Mouse (Mus musculus): ENCODE data around the gene Faah.
A peak's percentile ranks its signal among the peaks of the same experiment; 100 is the strongest.

The Faah gene

DNA sequence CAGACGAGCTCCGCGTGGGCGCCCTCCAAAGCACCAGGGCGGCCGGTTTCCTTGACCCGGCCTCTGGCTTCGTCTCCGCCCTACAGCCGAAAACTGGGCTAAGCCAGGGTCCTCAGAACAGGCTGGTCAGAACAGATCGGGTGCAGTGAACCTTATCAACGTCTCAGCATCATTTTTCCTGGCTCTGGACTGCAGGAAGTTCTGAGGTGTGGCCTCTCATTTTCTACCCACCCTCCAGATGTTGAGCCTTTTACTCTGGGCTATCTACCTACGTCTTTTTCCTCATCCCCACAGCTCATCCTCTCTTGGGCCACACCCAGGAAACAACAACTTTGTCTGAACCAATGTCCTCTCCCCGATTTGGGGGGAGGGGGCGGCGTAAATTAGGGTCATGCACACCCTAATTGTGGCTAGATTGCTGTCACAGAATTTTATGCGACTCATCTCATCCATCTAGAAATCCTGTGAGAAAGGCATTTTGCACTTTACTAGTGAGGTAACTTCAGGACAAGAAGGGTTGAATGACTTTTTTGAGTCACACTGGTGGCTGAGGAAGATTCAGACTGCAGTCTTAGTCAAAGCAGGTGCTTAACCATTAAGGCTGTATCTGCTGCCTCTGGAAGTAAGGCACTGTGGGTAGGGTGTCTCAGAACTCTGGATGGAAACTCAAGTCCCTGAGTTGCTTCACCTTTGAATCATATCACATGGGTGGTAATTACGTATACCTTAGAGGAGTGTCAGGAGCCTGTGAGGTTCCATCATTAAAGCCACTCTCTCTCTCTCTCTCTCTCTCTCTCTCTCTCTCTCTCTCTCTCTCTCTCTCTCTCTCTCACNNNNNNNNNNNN, at the start of gene Faah:
Gene Faah (minus strand): TSS at position 25 of the 845 bp plus-strand sequence.
- DNase-seq (ENCODE audit: extremely low read depth, low read depth, low spot score): no peak

GRCm38 (mm10) chr4:116063855-116064254, 46.1 kb upstream of the Faah start:
- no peak for DNase-seq (ENCODE audit: extremely low read depth, low read depth, low spot score)

GRCm38 (mm10) chr4:116059012-116059726, 41.4 kb upstream of the Faah start:
- no peak for DNase-seq (ENCODE audit: extremely low read depth, low read depth, low spot score)

DNA sequence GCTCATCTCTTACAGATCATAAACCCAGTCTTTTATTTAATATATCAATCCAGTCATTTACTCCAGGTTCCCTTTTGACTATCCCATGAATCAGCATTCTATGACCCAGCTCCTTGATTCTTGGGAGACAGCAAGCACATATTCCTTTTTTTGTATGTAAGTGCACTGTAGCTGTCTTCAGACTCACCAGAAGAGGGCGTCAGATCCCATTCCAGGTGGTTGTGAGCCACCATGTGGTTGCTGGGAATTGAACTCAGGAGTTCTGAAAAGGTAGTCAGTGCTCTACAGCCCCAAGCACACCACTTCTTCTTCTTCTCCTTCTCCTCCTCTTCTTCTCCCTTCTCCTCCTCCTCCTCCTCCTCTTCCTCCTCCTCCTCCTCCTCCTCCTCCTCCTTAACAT, 39.8 kb upstream of the Faah start:
- DNase-seq (ENCODE audit: extremely low read depth, low read depth, low spot score): no peak

DNA sequence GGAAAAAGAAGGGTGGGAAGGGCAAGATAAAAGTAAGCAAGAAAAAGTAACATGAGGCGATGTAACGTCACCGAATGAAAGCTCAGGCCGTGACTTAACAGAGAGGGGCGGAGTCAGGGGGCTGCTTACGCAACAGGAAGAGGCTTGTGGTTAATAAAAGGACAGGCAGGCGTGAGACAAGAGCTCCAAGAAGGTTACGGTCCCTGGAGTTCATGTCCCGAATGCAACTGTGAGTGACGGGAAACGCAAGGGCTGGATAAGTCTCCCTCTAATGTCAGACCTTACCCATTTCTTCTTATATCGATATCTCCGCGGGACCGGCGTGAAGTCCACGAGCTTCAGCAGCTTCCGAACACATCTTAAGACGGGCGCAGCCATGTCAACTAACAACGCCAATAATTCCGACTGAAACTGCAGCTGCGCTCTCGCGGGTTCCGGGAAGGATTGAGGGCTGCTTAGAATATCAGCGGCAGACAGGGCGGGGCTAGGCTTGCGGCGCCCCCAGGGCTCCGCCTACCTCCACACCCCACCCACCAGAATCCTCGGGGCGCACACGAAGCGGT, 35.8 kb upstream of the Faah start, which contains the start of gene Nsun4:
Gene Nsun4 (minus strand): TSS at position 478 of the 563 bp plus-strand sequence.
- peak; percentile 51 for DNase-seq (ENCODE audit: extremely low read depth, low read depth, low spot score)

GRCm38 (mm10) chr4:116052526-116053293, 35.0 kb upstream of the Faah start:
- no peak for DNase-seq (ENCODE audit: extremely low read depth, low read depth, low spot score)

- DNase-seq (ENCODE audit: extremely low read depth, low read depth, low spot score): no peak
These were observed 31.5 kb upstream of the Faah start for GRCm38 (mm10) chr4:116049211-116049610.

- no peak for DNase-seq (ENCODE audit: extremely low read depth, low read depth, low spot score)
These were observed 30.6 kb upstream of the Faah start for GRCm38 (mm10) chr4:116048130-116048920.

DNA sequence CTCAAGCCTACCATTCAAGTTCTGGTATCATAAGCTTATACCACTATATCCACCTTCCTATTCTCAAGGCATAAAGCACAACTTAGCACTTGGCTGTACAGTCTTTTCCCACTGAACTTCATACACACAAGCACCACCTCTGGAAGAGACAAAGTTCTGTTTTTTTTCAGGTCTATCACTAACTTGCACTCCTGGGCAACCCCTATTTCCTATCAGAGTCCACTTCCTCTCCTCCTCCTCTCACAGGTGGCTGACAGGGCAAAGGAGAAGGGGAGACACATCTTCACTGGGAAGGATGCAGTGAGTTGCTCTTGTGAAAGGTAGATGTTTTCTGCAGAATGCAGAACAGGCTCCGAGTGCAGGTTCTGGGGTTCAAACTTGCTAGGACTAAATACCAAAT, 30.0 kb upstream of the Faah start:
- DNase-seq (ENCODE audit: extremely low read depth, low read depth, low spot score): no peak

DNA sequence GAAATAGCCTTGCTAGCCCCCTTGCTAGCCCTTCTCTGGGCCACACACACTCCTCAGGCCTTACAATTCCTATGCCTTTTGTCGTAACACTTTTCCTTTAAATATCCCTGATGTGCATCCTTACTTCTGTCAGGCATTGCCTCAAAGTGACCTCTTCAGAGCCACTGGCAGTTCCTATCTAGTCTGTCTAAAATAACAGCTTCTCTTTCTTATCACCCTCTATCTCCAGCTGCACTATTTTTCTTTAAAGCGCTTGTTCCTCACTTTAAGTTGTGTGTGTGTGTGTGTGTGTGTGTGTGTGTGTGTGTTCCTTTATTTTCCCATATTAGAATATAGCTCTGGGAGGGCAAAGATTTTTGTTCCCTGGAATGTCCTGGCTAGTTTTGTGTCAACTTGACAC, 28.9 kb upstream of the Faah start:
- DNase-seq (ENCODE audit: extremely low read depth, low read depth, low spot score): no peak

DNA sequence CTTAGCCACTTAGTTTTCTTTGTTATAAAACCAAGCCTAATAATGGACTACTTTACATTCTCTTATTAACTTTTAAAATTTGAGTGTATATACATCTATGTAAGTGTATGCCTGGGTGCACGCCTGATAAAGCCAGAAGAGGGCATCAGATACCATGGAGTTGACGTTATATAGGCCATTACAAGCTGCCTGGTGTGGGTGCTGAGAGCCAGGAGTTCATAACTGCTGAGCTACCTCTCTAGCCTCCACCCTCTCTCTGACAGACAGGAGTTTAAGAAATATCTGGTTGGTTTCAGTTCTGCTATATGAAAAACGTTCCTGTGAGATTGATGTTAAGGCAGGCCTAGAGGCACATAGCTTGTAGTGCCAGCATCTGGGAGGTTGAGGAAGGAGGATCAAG, 24.5 kb upstream of the Faah start:
- no peak for DNase-seq (ENCODE audit: extremely low read depth, low read depth, low spot score)

DNA sequence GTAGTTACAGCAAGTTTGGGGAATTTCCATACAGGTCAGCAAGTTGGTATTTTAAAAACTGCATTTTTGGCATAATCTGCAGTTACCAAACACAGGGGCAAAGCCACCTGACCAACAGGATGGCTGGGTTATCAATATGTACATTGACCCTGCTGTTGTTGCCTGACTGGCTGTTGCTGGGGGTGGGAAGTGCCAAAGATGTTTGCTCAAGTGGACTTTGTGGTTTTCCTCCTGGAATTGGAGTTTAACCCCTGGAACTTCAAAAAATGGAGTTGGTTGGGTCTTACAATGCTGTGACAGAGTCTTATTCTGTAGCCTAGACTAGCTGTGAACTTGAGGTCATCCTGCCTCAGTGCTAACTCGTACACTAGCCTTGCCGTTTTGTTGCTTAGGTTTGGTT, 22.7 kb upstream of the Faah start:
- no peak for DNase-seq (ENCODE audit: extremely low read depth, low read depth, low spot score)

GRCm38 (mm10) chr4:116033374-116033773, 15.6 kb upstream of the Faah start:
- DNase-seq (ENCODE audit: extremely low read depth, low read depth, low spot score): no peak

DNA sequence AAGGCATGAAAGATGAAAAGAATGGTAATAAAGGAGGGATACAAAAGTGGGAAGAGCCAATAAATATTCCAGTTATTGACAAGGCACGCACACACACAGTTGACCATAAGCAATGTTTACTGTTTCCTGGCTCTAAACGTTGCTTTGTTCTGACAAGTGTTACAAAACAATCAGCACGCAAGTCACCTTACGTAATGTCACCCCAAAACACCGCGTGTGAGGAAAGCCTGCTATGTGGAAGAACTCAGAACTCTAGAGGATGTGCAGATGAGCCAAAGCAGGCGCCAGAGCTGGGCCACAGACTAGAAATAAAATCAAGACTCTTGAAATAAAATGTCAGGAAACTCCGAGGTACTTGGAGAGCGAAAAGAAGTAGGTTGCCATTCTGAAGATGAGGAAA, 15.2 kb upstream of the Faah start:
- no peak for DNase-seq (ENCODE audit: extremely low read depth, low read depth, low spot score)

DNA sequence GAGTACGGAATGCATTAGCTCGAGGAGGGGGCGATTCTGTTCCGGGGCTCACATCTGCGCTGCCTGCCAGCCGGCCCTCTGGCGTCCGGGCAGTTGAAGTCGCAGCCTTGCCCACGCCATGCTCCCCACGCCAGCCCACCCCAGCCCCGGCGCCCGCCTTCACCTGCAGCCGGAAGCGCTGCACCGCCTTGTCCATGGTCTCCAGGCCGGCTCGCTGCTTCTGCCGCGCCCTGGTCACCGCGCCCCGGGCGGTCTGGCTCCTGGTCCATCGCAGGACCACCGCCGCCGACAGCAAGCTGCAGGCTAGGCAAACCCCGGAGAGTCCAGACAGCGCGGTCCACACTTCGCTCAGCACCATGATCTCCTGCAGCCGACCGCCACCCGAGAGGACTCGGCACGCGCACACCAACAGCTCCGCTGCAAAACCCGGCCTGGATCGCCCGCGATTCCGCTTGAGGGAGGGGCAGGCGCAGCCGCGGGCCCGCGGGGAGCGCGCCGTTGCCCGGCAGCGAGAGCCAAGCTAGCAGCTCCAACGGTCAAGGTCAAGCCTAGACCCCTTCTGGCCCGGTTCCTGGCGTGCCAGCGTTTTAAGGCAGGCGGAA, 325 bp downstream of the Faah start:
- no peak for DNase-seq (ENCODE audit: extremely low read depth, low read depth, low spot score)

- DNase-seq (ENCODE audit: extremely low read depth, low read depth, low spot score): no peak
These were observed 845 bp downstream of the Faah start for GRCm38 (mm10) chr4:116016862-116017299.

- DNase-seq (ENCODE audit: extremely low read depth, low read depth, low spot score): no peak
These were observed 1.3 kb downstream of the Faah start for GRCm38 (mm10) chr4:116016396-116016795.

DNA sequence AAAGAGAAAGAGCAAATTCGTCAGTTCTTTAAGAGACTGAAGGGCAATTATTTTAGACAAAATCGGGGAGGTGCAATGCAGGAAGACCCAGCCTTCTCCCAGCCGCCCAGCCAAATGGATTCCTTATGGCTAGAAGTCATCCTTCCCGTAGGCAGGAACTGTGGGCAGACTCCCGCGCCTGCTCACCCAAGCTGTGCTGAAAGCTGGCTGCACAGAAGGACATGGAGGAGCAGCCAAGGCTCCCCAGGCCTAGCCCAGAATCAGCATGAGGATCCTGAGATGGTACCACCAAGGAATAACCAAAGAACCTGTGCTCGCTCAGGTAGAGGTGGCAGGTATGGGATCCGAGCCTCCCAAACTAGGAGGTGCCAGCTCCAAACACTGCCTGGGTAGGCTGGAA, 1.7 kb downstream of the Faah start:
- DNase-seq (ENCODE audit: extremely low read depth, low read depth, low spot score): no peak

DNA sequence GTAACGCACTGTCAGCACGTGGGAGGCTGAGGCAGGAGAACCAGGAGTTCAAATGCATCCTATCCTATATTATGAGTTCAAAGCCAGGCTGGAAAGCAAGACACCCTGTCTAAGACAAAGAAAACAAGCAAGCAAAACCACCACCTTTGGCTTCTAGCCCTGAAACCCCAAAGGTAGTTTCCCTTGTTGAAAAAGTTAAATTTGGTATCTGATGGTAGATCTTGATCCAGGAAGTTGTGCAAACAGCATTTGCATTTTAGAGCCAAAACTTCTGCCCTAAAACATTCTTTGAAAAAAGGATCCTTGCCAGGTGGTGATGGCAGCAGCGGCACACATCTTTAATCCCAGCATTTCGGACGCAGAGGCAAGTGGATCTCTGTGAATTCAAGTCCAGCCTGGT, 2.2 kb downstream of the Faah start:
- DNase-seq (ENCODE audit: extremely low read depth, low read depth, low spot score): no peak

- no peak for DNase-seq (ENCODE audit: extremely low read depth, low read depth, low spot score)
These were observed 7.5 kb downstream of the Faah start for GRCm38 (mm10) chr4:116010186-116010585.

Measured in fat pad, adult 2 months (tissue).